Mouse (Mus musculus): ENCODE data around the gene Pitpna.

The Pitpna gene

DNA sequence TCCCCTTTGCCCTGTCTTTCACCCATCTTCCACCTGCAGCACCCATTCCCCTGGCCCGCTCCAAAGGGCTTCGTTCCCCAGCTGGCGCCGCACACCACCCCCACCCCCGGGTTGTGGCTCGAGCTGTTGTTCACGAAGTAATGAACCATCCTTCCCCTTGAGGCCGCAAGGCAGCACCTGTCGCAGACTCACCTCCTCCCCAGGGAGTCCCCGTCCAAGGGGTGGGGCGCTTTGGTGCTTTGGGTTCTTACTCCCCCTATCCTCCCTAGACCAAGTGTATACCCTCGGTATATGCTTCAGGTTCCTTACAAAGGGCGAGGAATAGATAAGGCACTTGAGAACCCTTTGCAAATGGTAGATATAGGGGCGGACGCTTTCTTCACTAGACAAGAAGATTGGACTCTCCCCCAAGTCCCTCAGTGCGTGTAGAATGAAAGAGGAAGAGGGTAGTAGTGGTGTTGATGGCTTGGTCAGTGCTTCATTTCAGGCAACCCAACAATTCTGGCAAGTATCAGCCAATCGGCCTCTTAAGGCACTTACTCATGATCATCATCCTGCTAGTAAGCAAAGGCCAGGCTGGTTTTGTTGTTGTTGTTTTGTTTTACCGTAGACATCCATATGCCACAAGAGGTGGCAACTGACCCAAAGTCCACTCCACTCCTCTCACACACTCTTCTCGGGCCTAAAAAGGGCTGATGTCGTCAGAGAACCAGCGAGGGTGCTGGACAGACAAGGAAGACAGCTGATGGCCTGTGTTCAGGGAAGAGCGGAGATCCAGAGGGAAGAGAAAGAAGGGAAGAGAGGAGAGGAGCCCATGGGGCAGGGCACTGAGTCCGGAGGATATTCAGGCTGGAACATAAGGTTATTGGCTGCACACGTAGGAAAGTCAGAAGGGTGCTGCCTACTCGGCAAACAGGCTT lies 66.8 kb downstream of the Pitpna start:
- TF ChIP-seq GATA4 (IDR thresholded peaks at IDR 0.05; ENCODE audit: insufficient replicate concordance, low read length) = no peak

DNA sequence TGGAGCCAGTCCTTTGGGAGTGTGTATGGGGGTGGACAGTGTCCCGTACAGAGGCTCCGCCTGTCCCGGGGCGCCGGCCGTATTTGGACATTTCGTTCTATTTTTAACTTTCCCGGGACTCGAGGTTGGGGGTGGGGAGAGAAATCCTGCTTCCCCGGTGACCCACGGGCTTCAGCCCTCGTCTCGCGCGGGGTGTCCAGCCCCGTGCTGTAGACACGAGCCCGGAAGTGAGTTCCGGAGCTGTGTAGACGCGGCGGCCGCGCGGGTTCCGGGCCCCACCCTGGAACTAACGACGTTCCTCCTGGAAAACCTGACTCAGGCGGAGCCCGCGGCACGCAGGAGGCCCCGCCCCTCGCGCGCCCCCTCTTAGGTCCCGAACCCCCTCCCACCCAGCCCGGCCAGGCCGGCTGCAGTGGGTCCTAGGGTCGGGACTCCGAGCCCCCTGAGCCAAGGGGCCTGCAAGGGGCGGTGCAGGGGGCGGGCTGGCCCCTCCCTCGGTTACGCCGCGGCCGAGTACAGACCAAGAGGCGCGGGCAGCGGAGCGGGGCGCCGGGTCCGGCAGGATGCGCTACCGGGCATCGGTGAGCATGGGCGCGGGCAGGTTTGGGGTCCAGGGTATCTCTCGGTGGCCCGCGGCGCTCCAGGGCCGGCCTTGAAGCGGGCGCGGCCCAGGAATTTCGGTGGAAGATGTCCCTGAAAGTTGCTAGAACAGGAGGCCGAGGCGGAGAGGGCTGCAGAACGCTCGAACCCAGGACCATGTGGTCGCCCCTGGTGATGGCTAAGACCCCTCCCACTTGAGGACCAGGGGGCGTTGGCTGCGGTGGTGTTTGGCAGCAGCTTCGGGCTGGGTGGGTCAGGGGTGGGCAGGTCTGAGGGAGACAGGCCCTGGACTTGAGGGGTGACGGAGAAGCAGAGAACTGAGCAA lies 68.0 kb downstream of the Pitpna start:
- TF ChIP-seq GATA4 (IDR thresholded peaks at IDR 0.05; ENCODE audit: insufficient replicate concordance, low read length) = no peak

DNA sequence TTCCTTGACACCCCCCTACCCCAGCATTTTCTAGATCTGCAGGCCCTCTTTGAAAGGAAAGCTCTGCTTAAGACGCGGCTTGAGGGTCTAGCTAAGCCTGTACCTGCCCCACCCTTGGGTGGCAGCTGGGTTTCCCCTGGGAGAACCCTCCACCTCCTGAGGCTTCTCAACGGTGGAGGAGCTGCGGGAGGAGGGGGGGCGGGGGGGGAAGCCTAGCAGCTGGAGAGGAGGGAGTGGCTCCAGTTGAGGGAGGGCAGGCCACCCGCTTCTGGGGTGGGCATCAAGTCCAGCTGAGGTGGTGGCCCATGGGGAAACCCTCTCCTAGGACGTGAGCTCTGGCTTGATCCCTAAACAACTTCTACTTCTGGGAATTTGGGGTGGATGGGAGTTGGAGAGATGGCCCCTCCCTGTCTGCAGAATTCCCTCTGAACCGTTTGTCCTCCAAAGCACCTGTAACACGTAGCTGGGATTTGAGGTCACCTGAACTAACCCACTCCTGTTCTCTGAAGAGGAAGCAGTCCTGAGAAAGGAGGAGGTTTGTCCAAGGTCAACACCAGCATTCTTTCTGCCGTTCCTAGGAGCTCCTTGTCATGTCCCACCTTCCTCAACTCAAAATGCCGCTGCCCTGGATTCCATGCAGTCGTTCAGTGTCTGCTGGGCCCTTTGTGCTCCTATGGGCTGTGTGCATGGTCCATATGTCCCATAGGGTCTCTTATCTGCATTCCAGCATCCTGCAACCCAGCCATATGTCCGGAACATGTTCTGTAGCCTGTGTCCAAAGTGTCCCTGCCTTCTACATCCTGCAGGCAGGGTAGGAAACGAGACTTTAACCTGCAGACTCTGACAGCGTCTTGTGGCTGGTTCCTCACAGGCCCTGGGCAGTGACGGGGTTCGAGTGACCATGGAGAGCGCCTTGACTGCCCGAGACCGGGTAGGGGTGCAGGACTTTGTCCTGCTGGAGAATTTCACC lies 69.0 kb downstream of the Pitpna start:
- no peak for TF ChIP-seq GATA4 (IDR thresholded peaks at IDR 0.05; ENCODE audit: insufficient replicate concordance, low read length)

DNA sequence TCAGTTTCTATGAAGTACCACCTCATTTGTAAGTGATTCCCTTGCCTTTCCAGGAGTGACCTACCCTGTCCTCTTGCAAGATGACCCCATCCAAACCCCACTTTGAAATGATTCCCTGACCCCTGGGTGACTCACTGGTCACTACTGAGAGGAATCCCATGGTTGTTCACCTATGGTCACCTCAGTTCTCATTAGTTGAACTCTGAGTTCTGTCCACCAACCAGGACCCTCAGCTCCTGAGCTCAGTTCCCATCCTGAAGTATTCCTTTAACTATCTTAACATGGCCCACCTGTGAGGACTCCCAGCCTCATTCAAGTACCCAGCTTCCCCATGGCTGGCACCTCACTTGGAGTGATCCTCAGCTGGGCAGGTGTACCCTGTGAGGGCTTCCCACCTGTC lies 69.9 kb downstream of the Pitpna start:
- no peak for TF ChIP-seq GATA4 (IDR thresholded peaks at IDR 0.05; ENCODE audit: insufficient replicate concordance, low read length)

DNA sequence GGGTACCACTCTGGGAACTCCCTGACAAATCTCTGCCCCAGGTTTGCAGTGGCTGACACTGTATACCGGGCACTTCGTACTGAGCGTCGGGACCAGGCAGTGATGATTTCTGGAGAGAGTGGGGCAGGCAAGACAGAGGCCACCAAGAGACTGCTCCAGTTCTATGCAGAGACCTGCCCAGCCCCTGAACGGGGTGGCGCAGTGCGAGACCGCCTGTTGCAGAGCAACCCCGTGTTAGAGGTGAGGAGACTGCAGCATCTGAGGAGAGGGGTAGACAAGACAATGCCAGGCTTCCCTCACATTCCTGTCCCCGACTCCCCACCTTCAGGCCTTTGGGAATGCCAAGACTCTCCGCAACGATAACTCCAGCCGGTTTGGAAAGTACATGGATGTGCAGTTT lies 70.4 kb downstream of the Pitpna start:
- TF ChIP-seq GATA4 (IDR thresholded peaks at IDR 0.05; ENCODE audit: insufficient replicate concordance, low read length) = no peak

DNA sequence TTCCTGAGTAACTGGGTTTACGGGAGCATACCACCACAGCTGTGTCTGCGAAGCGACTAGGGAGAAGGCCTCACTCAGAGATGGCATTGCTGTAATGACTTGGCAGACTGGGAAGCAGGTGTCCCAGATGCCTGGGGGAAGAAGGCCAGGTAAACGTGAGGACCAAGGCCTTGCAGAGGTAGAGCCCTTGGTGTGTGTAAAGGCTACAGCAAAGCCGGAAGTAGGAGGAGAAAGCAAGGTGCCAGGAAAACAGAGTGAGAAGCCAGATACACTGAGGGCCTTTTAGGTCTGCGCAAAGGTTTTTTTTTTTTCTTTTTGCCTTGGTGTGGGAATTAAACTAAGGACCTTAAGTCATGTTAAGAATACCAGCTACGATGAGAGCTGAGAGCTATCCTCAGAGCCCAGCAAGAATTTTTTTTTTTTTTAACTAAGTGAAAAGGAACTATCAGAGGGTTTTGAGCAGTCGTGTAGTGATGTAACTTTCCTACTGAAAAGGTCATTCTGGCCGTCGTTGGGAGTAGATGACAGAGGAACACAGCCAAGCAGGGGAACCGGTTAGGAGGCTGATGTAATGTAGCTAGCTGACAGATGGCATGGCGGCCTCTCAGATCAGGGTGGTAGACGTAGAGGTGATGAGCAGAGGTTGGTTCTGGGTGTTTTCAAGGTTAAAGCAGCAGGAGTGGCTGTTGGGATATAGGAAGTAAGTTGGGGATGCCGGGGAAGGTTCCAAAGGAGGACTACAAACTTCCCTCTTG lies 71.3 kb downstream of the Pitpna start:
- TF ChIP-seq GATA4 (IDR thresholded peaks at IDR 0.05; ENCODE audit: insufficient replicate concordance, low read length) = no peak

DNA sequence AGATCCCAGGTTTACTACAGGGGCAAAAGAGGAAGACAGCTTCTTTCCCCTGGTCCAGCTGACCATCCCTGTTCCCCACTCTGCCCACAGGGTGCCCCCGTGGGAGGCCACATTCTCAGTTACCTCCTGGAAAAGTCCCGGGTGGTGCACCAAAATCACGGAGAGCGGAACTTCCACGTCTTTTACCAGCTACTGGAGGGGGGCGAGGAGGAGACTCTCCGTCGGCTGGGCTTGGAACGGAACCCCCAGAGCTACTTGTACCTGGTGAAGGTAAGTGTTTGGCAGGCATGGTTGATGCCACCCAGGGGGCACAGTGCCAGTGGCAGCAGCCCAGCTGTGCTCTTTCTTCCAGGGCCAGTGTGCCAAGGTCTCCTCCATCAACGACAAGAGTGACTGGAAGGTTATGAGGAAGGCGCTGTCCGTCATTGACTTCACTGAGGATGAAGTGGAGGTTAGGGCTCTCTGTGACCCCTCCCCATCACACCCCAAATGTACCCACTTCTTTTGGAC lies 72.2 kb downstream of the Pitpna start:
- no peak for TF ChIP-seq GATA4 (IDR thresholded peaks at IDR 0.05; ENCODE audit: insufficient replicate concordance, low read length)

DNA sequence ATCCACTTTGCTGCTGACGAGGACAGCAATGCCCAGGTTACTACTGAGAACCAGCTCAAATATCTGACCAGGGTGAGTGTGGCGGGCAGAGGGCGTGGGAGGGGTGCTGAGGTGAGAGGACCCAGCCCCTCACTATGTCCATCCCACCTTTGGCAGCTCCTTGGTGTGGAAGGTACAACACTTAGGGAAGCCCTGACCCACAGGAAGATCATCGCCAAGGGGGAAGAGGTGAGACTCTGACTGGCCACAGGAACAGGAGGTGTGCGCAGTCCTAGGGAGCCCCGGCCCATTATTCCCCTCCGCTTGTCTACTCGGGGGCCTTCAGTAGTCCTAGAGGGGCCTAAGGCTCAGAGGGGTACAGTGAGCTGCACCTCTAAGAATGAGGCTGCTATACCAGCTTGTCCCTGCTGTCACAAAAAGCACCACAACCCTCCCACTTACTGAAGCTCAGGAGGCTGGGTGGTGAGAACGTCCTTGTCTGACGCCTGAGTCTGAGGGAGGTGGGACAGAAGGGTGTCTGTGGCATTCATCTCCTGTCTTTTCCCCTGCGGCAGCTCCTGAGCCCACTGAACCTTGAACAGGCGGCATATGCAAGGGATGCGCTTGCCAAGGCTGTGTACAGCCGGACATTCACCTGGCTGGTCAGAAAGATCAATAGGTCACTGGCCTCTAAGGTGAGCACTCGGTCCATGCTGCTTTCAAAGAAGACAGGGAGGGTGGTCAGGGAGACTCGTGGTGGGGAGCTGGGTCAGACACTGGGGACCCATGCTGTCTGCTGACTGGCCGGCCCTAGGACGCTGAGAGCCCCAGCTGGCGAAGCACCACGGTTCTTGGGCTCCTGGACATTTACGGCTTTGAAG lies 73.3 kb downstream of the Pitpna start:
- TF ChIP-seq GATA4 (IDR thresholded peaks at IDR 0.05; ENCODE audit: insufficient replicate concordance, low read length) = no peak

DNA sequence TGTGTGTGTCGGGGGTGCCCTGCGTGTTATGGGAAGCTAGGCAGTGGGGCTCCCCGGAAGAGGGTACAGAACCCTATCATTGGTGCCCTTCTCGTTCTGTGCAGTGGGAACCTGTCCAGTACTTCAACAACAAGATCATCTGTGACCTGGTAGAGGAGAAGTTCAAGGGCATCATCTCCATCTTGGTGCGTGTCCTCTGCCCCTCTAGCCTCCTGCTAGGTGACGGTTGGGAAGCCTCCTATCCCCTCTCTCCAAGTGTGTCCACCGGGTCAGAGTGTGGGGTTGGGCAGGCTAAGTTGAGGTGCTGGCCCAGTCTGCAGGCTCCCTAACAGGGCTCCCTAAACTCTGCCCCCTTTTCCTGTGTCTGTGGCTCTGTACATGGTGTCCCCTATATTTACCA lies 74.2 kb downstream of the Pitpna start:
- TF ChIP-seq GATA4 (IDR thresholded peaks at IDR 0.05; ENCODE audit: insufficient replicate concordance, low read length) = no peak

DNA sequence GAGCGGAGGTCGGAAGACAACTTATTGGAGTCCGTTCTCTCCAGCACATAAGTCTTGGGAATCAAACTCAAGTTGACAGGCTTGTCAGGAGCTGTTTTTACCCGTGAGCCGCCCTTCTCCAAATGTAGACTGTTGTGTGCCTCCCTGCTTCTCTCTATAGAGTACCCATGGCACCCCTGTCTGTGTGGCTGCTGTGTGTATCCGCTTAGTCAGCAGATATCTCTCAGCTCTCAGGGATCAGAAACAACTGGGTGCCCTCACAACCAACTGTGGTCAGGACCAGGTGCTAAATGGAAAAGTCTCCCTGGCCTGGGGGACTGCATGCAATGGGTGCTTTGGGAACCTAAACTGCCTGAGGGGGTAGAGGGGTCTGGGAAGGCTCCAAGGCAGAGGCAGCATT lies 78.4 kb downstream of the Pitpna start:
- no peak for TF ChIP-seq GATA4 (IDR thresholded peaks at IDR 0.05; ENCODE audit: insufficient replicate concordance, low read length)

DNA sequence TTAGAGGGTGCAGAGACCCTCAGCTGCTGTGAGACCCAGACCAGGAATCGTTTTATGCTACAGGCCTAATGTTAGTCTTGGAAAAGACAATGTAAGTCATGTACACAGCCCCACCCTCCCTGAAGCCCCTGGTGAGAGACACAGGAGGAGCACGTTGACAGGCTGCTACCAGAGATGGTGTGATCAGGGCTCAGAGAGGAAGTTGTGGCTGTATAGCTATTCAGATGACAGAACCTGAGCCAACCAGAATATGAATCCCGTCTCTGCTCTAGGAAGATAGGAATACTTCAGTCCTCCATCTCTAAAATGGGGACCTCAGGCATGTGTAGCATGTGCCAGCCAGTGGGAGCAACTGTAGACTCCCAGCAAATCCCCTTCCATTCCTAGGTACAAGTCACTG lies 80.7 kb downstream of the Pitpna start:
- no peak for TF ChIP-seq GATA4 (IDR thresholded peaks at IDR 0.05; ENCODE audit: insufficient replicate concordance, low read length)

DNA sequence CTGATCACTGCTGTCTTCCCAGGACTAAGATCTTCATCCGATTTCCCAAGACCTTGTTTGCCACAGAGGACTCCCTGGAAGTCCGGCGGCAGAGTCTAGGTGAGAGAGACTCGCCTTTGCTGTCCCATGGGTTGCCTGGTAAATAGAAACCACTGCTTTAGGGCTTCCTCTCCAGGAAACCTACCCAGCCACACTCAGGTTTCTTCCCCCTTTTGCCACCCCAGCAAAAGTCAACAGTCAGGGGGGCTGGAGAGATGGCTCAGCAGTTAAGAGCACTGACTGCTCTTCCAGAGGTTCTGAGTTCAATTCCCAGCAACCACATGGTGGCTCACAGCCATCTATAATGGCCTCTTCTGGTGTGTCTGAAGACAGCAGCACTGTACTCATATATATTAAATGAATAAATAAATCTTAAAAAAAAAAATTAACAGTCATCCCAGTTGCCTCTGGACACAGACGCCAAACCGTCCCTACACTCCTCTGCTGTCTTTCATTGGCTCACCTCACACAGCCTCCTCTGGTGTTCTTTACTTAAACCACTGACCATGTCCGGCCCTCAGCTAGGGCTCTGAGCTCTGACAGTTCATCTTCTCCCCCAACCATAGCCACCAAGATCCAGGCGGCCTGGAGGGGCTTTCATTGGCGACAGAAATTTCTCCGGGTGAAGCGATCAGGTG lies 81.4 kb downstream of the Pitpna start:
- no peak for TF ChIP-seq GATA4 (IDR thresholded peaks at IDR 0.05; ENCODE audit: insufficient replicate concordance, low read length)

DNA sequence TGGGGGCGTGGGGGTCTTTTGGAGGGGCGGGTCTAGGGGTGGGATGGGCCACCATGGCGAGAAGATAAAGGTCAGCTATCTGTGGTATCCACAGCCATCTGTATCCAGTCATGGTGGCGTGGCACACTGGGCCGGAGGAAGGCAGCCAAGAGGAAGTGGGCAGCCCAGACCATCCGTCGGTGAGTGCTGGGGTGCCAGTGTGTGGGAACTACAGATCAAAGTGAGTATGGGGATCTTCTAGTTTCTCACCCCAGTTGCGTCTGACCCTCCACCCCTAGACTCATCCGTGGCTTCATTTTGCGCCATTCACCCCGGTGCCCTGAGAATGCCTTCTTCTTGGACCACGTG lies 81.9 kb downstream of the Pitpna start:
- no peak for TF ChIP-seq GATA4 (IDR thresholded peaks at IDR 0.05; ENCODE audit: insufficient replicate concordance, low read length)

All from liver, adult (tissue).